Mouse (Mus musculus): ENCODE results near the gene Lsm3. TPM values are rescaled to one million over a fixed set of nuclear protein-coding genes. Genes with fewer than 3 reads are reported as not detected.
"Not testable (repeated sequence)": the region's sequence is repeated elsewhere in the genome, so short reads cannot be mapped to it uniquely, and the experiment has no call there.

The Lsm3 gene
- 10 to 100 TPM in 13 of 26 experiments, 1 to 10 TPM in 13; 5.4 to 27.1 (median 9.8) TPM for total RNA-seq (2018; cell fraction: chromatin; rRNA removed)
- total RNA-seq (2018; cell fraction: cytosol; rRNA removed), result 10 to 100 TPM; 39.8 to 66.8 (median 51.2) TPM
- total RNA-seq (2018; cell fraction: nucleus; rRNA removed), result 10 to 100 TPM in 20 of 26 experiments, 1 to 10 TPM in 6; 5.2 to 38.5 (median 15.9) TPM
- polyA plus RNA-seq (2018), result 40.6 to 87.8 TPM (median 85.5 TPM) in 3 replicates

GRCm38 (mm10) chr6:91515545-91516449 lies at the start of gene Lsm3, which contains the start of gene Xpc:
Gene Lsm3 (plus strand): TSS chr6:91515928.
Gene Xpc (minus strand): TSS chr6:91515888.
- Histone ChIP-seq H3K79me2 (ENCODE audit: inconsistent target) (peaks cover 52% of the 10 kb centered on the region), H3K27ac (peak within 1 kb of the TSS; percentile 63), H3K36me3 (ENCODE audit: inconsistent target) (peaks cover 14% of the 10 kb centered on the region; the same call in 1 of the 2 replicates), H3K4me3 (ENCODE audit: inconsistent target) (peak within 1 kb of the TSS; percentile 99)
- WGBS (ENCODE audit: missing documents), result 1% methylated on average over 76 of the region's 80 CpGs

- no peak overlapping the region for H3K27ac ChIP-seq
- peaks cover 39% of the 10 kb centered on the region for H3K79me2 ChIP-seq (ENCODE audit: inconsistent target)
- H3K4me3 ChIP-seq (ENCODE audit: inconsistent target), result no peak overlapping the region
- peaks cover 31% of the 10 kb centered on the region for H3K36me3 ChIP-seq (ENCODE audit: inconsistent target)
- 91% methylated on average over 1 of the region's 1 CpGs for WGBS (ENCODE audit: missing documents)
Measured at GRCm38 (mm10) chr6:91467106-91467505, 48.6 kb upstream of the Lsm3 start.

GRCm38 (mm10) chr6:91470712-91471111 lies 45.0 kb upstream of the Lsm3 start:
- WGBS (ENCODE audit: missing documents), result 89% methylated on average over 2 of the region's 2 CpGs
- Histone ChIP-seq H3K4me3 (ENCODE audit: inconsistent target) (no peak overlapping the region), H3K27ac (no peak overlapping the region), H3K36me3 (ENCODE audit: inconsistent target) (peaks cover 18% of the 10 kb centered on the region), H3K79me2 (ENCODE audit: inconsistent target) (peaks cover 67% of the 10 kb centered on the region)

- H3K27ac ChIP-seq; H3K4me3 ChIP-seq (ENCODE audit: inconsistent target): not testable (repeated sequence)
- H3K79me2 ChIP-seq (ENCODE audit: inconsistent target), result peaks cover 74% of the 10 kb centered on the region
- H3K36me3 ChIP-seq (ENCODE audit: inconsistent target), result peaks cover 12% of the 10 kb centered on the region
- WGBS (ENCODE audit: missing documents), result 100% methylated on average over 2 of the region's 3 CpGs
Measured at GRCm38 (mm10) chr6:91471427-91471826, 44.3 kb upstream of the Lsm3 start.

- Histone ChIP-seq H3K27ac (peak overlapping the region; percentile 36), H3K36me3 (ENCODE audit: inconsistent target) (peaks cover 7% of the 10 kb centered on the region), H3K4me3 (ENCODE audit: inconsistent target) (peak overlapping the region; percentile 98), H3K79me2 (ENCODE audit: inconsistent target) (peaks cover 82% of the 10 kb centered on the region)
- WGBS (ENCODE audit: missing documents), result 21% methylated on average over 6 of the region's 6 CpGs
Measured at GRCm38 (mm10) chr6:91472319-91472718, 43.4 kb upstream of the Lsm3 start.

- Histone ChIP-seq H3K79me2 (ENCODE audit: inconsistent target) (peaks cover 82% of the 10 kb centered on the region), H3K27ac (peak within 1 kb of the TSS; percentile 58), H3K36me3 (ENCODE audit: inconsistent target) (peaks cover 10% of the 10 kb centered on the region), H3K4me3 (ENCODE audit: inconsistent target) (peak within 1 kb of the TSS; percentile 98)
- WGBS (ENCODE audit: missing documents), result under 1% methylated on average over 74 of the region's 74 CpGs
Measured at GRCm38 (mm10) chr6:91472868-91473804, 42.6 kb upstream of the Lsm3 start, which contains the start of the genes Chchd4 and Tmem43. Gene Chchd4 (minus strand): TSS chr6:91473546. Gene Tmem43 (plus strand): TSS chr6:91473703.

GRCm38 (mm10) chr6:91473805-91474440 lies 41.8 kb upstream of the Lsm3 start:
- H3K4me3 ChIP-seq (ENCODE audit: inconsistent target), result peak overlapping the region; percentile 98
- peak overlapping the region; percentile 58 for H3K27ac ChIP-seq
- 1% methylated on average over 26 of the region's 27 CpGs for WGBS (ENCODE audit: missing documents)
- peaks cover 75% of the 10 kb centered on the region for H3K79me2 ChIP-seq (ENCODE audit: inconsistent target)
- peaks cover 18% of the 10 kb centered on the region for H3K36me3 ChIP-seq (ENCODE audit: inconsistent target)

- WGBS (ENCODE audit: missing documents), result 55% methylated on average over 9 of the region's 9 CpGs
- H3K36me3 ChIP-seq (ENCODE audit: inconsistent target), result peaks cover 25% of the 10 kb centered on the region
- H3K79me2 ChIP-seq (ENCODE audit: inconsistent target), result peaks cover 68% of the 10 kb centered on the region
- H3K4me3 ChIP-seq (ENCODE audit: inconsistent target), result peak overlapping the region; percentile 98
- peak overlapping the region; percentile 58 for H3K27ac ChIP-seq
Measured at GRCm38 (mm10) chr6:91474441-91475190, 41.1 kb upstream of the Lsm3 start.

GRCm38 (mm10) chr6:91476541-91476940 lies 39.2 kb upstream of the Lsm3 start:
- Histone ChIP-seq H3K79me2 (ENCODE audit: inconsistent target) (peaks cover 49% of the 10 kb centered on the region), H3K36me3 (ENCODE audit: inconsistent target) (peaks cover 44% of the 10 kb centered on the region), H3K4me3 (ENCODE audit: inconsistent target) (no peak overlapping the region), H3K27ac (no peak overlapping the region)
- 100% methylated on average over 2 of the region's 2 CpGs for WGBS (ENCODE audit: missing documents)

GRCm38 (mm10) chr6:91483371-91483770 lies 32.4 kb upstream of the Lsm3 start:
- H3K4me3 ChIP-seq (ENCODE audit: inconsistent target), result no peak overlapping the region
- no peaks in the 10 kb centered on the region for H3K79me2 ChIP-seq (ENCODE audit: inconsistent target)
- H3K27ac ChIP-seq, result no peak overlapping the region
- WGBS (ENCODE audit: missing documents), result 53% methylated on average over 2 of the region's 2 CpGs
- peaks cover 78% of the 10 kb centered on the region for H3K36me3 ChIP-seq (ENCODE audit: inconsistent target)

GRCm38 (mm10) chr6:91486736-91487453 lies 28.8 kb upstream of the Lsm3 start:
- no peak overlapping the region for H3K4me3 ChIP-seq (ENCODE audit: inconsistent target)
- WGBS (ENCODE audit: missing documents), result 96% methylated on average over 15 of the region's 15 CpGs
- no peak overlapping the region for H3K27ac ChIP-seq
- peaks cover 43% of the 10 kb centered on the region for H3K36me3 ChIP-seq (ENCODE audit: inconsistent target)
- no peaks in the 10 kb centered on the region for H3K79me2 ChIP-seq (ENCODE audit: inconsistent target)

GRCm38 (mm10) chr6:91488496-91489212 lies 27.1 kb upstream of the Lsm3 start:
- no peaks in the 10 kb centered on the region for H3K79me2 ChIP-seq (ENCODE audit: inconsistent target)
- H3K4me3 ChIP-seq (ENCODE audit: inconsistent target), result no peak overlapping the region
- H3K36me3 ChIP-seq (ENCODE audit: inconsistent target), result peaks cover 30% of the 10 kb centered on the region
- WGBS (ENCODE audit: missing documents), result 41% methylated on average over 9 of the region's 9 CpGs
- H3K27ac ChIP-seq, result peak overlapping the region; percentile 61

Measured in macrophage (primary cell).